Mouse (Mus musculus) neural tube, embryonic 14.5 days (tissue): ENCODE measurements around the gene Mdm4. TPM values are rescaled to one million over a fixed set of nuclear protein-coding genes. Genes with fewer than 3 reads are reported as not detected.

Source experiments
- ATAC-seq: fragments of 200-750 bp; cut with Nextera tagmentation; 2 replicates; pipeline ENCODE4 v1.8.0; 2017; ENCODE audit warnings: low read depth, mild to moderate bottlenecking, moderate TSS enrichment, moderate library complexity
- H3K27ac ChIP-seq: fragments of 300-500 bp; sonication (generic); 2 replicates; pipeline ENCODE4 v1.5.1; 2014; ENCODE audit warnings: low read depth, mild to moderate bottlenecking, control low read depth, low read length, moderate library complexity, mixed read lengths
- H3K27me3 ChIP-seq: fragments of 300-500 bp; sonication (generic); 2 replicates; pipeline ENCODE4 v1.6.1; 2014; ENCODE audit warnings: low read length; ENCODE audit not compliant: control insufficient read depth, insufficient read depth
- H3K36me3 ChIP-seq: fragments of 300-500 bp; sonication (generic); 2 replicates; pipeline ENCODE4 v1.6.1; 2014; ENCODE audit warnings: low read length, mixed read lengths; ENCODE audit not compliant: control insufficient read depth, insufficient read depth
- H3K4me1 ChIP-seq: fragments of 300-500 bp; sonication (generic); 2 replicates; pipeline ENCODE4 v1.6.1; 2014; ENCODE audit warnings: low read length; ENCODE audit not compliant: control insufficient read depth, insufficient read depth
- H3K4me2 ChIP-seq: fragments of 300-500 bp; sonication (generic); 2 replicates; pipeline ENCODE4 v1.6.1; 2014; ENCODE audit warnings: mild to moderate bottlenecking, low read depth, low read length, control low read depth
- H3K4me3 ChIP-seq: fragments of 300-500 bp; sonication (generic); 2 replicates; pipeline ENCODE4 v1.5.1; 2014; ENCODE audit warnings: low read depth, low read length, control low read depth, mixed read lengths
- H3K9ac ChIP-seq: fragments of 300-500 bp; sonication (generic); replicated peaks from 2 replicates; pipeline ENCODE4 v1.6.1; 2014; ENCODE audit warnings: low read depth, mild to moderate bottlenecking, control low read depth, low read length, mixed read lengths
- H3K9me3 ChIP-seq: fragments of 300-500 bp; sonication (generic); 2 replicates; pipeline ENCODE4 v1.6.1; 2016; ENCODE audit warnings: low read length; ENCODE audit not compliant: control insufficient read depth
- WGBS: fragments of 180-500 bp; shearing (Covaris S2); extraction: QIAGEN DNeasy Blood & Tissue Kit; methylation state at CpG from one replicate; pipeline ENCODE4 v1.1.7; 2014; 5-methylcytosine and 5-hydroxymethylcytosine counted together
- polyA plus RNA-seq: library from polyadenylated mRNA; unstranded; fragments of >200 nt; fragmentation: Nextera tagmentation; extraction: Ambion mirVana; gene quantifications from 2 replicates; pipeline ENCODE4 v1.2.1, GENCODE M21; 2014

Mdm4 gene
- polyA plus RNA-seq, 1 experiment from 2014 or later: 78.8 TPM

DNA sequence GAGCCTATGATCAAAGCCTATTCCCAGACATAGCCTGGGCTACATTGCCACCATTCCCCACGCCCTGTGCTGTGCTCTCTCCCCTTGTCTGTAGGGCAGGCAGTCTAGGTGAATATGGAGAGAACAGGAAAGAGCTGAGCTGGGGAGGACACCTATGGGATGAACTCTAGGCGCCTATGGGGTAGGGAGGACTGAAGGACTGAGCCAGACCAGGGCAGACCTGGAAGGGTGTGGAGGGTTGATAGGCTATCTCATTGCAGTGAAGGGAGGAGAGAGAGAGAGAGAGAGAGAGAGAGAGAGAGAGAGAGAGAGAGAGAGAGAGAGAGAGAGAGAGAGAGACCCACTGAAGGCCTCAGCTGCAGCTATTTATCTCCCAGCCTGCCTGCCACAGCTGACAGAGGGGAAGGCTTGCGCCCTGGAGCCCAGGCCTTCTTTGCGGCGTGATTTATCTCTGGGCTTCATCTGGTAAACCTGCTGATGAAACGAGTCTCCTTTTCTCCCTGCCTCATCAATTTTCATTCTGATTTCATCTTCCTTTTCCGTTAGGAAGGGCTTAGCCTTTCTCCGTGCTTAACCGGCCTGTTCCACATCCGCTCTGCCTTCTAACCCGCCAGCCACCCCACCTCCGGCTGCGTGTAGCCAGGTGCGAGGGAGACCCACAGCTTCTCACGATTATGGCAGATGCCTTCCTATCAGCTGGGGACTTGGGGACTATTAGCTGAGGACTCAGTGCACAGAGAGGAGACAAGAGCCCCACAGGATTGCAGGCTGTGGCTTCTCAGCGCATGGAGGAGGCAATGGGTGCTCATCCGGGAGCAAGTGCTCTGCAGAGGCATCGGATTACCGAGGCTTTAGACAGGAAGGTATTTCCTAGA lies 102.1 kb downstream of the Mdm4 start:
- Histone ChIP-seq H3K4me3 (no peak overlapping the region), H3K27ac (peak overlapping the region; percentile 77), H3K4me1 (peaks cover 7% of the 10 kb centered on the region; the same call in 1 of the 2 replicates), H3K27me3 (no peaks in the 10 kb centered on the region), H3K4me2 (0 out of 2 replicates have a peak overlapping the region, but pooled peaks have one; percentile 15), H3K9me3 (no peaks in the 10 kb centered on the region), H3K36me3 (no peaks in the 10 kb centered on the region), H3K9ac (0 out of 2 replicates have a peak overlapping the region, but pooled peaks have one; percentile 17)
- ATAC-seq: peak; percentile 59; the same call in 1 of the 2 replicates
- 25% methylated on average over 19 of the region's 19 CpGs for WGBS

DNA sequence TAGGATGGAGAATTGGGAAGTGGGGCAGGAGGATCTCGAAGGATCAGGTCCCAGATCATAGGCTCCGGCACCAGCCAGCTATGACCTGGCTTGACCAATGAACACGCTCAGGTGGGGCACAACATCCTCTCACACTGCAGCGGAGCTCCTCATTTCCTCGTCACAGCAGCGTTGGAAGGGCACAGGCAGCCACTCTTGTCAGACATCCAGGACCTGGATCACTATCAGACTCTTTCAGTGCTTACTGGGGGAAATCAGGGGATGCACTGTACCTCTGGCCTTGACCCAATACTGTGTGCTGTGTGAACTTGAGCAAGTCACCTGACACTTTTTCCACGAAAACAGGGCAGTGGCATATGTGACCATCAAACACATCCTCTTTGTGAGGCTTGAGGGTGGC lies 105.1 kb downstream of the Mdm4 start:
- no peaks in the 10 kb centered on the region for H3K9me3 ChIP-seq
- no peaks in the 10 kb centered on the region for H3K27me3 ChIP-seq
- H3K27ac ChIP-seq: no peak overlapping the region
- no peak overlapping the region for H3K4me2 ChIP-seq
- H3K36me3 ChIP-seq: no peaks in the 10 kb centered on the region
- H3K9ac ChIP-seq: no peak overlapping the region
- peaks cover 19% of the 10 kb centered on the region for H3K4me1 ChIP-seq
- WGBS: 87% methylated on average over 7 of the region's 7 CpGs
- no peak for ATAC-seq
- H3K4me3 ChIP-seq: no peak overlapping the region

DNA sequence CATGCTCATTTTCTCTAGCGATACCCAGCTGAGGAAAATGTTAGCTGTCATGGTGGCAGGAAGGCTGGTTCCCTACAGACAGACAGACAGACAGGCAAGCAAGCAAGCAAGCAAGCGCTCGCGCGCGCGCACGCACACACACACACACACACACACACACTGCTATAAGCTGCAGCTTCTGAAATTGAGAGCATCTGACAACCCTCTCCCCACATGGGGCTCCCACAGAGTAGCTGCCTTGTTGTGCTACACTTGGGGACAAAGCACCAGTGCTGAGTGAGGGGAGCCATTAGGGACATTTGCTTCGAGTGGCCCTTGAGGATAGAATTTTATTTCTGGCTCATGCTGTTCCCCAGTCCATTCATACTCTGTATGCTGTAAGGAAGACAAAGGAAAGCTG lies 108.1 kb downstream of the Mdm4 start:
- ATAC-seq: no peak
- Histone ChIP-seq H3K27me3 (no peaks in the 10 kb centered on the region), H3K9me3 (no peaks in the 10 kb centered on the region), H3K9ac (no peak overlapping the region), H3K4me2 (no peak overlapping the region), H3K27ac (no peak overlapping the region), H3K4me3 (no peak overlapping the region), H3K4me1 (peaks cover 30% of the 10 kb centered on the region), H3K36me3 (no peaks in the 10 kb centered on the region)
- 74% methylated on average over 9 of the region's 9 CpGs for WGBS

DNA sequence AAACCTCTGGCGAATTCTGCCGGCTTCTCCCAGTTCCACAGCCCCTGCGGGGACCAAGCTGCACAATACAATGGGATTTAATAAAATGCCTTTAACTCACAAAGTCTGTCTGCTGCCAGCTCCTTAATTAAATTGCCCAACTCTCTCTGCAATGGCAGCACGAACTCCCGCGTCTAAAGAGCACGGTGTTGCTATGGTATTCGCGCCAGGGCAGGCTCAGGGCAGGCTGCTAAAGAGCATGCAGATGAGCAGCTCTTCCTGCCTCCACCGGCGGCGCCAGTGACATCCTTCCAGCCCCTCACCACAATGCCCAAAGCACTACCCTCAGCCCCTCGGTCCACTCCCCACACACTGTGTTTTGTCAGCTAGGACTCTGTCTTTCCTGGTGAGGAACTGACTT lies 109.3 kb downstream of the Mdm4 start:
- WGBS: 3% methylated on average over 13 of the region's 13 CpGs
- peak; percentile 65 for ATAC-seq
- H3K36me3 ChIP-seq: no peaks in the 10 kb centered on the region
- H3K9ac ChIP-seq: peak overlapping the region; percentile 34
- H3K27me3 ChIP-seq: no peaks in the 10 kb centered on the region
- H3K4me2 ChIP-seq: peak overlapping the region; percentile 20; the same call in 1 of the 2 replicates
- H3K4me1 ChIP-seq: peaks cover 33% of the 10 kb centered on the region
- no peak overlapping the region for H3K4me3 ChIP-seq
- H3K27ac ChIP-seq: peak overlapping the region; percentile 70
- no peaks in the 10 kb centered on the region for H3K9me3 ChIP-seq

DNA sequence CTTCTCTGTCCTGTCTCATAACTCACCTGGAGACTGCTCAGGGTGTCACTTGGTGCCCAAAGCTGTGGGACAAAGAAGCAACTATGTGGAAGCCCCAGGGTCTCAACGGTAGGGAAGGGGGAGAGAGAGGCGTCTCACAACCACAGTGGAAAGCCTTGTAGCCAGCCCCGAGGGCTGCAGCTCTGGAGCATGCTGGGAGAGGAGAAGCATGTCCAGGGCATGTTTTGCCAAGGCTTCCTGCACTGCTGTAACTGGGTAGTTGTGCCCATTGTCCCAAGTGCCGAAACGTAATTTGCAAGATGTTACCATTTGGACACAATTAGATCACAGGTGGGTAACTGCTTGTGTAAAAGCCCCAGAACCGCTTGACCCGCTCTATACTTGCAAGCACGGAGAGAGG lies 111.1 kb downstream of the Mdm4 start:
- H3K36me3 ChIP-seq: no peaks in the 10 kb centered on the region
- WGBS: 75% methylated on average over 8 of the region's 8 CpGs
- no peak for ATAC-seq
- H3K4me1 ChIP-seq: peaks cover 38% of the 10 kb centered on the region
- no peaks in the 10 kb centered on the region for H3K9me3 ChIP-seq
- no peak overlapping the region for H3K27ac ChIP-seq
- H3K9ac ChIP-seq: no peak overlapping the region
- H3K4me3 ChIP-seq: no peak overlapping the region
- H3K27me3 ChIP-seq: no peaks in the 10 kb centered on the region
- no peak overlapping the region for H3K4me2 ChIP-seq

DNA sequence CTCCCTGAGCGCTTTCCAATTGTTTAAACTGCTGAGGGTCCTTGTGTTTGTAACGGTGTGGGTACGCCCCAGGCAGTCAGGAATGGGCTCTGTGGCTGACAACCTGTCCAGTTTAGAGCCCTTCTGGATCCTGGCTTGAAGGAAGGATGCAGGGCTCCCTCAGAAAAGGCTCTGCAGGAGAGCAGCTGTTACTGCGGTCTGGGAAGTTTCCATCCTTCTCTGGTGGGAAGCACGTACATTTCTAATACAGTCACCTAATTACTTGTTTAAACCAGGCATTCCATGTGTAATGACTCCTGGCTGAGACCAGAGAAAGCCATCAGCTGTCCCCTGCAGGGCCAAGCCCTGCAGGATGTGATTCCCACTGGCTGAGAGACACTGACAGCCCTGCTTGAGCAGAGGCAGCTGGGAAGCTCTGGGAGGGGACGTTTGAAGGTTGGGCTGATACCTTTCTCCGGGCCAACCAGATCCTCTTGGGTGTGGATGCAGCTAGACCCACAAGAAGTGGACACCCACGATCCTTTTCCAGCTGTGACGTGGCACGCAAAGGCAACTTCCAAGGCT lies 112.2 kb downstream of the Mdm4 start:
- no peaks in the 10 kb centered on the region for H3K9me3 ChIP-seq
- no peaks in the 10 kb centered on the region for H3K36me3 ChIP-seq
- ATAC-seq: no peak
- peaks cover 38% of the 10 kb centered on the region for H3K4me1 ChIP-seq
- H3K27me3 ChIP-seq: no peaks in the 10 kb centered on the region
- WGBS: 20% methylated on average over 10 of the region's 10 CpGs
- H3K4me3 ChIP-seq: no peak overlapping the region
- H3K4me2 ChIP-seq: no peak overlapping the region
- H3K9ac ChIP-seq: no peak overlapping the region; the same call in 1 of the 2 replicates
- peak overlapping the region; percentile 44 for H3K27ac ChIP-seq

DNA sequence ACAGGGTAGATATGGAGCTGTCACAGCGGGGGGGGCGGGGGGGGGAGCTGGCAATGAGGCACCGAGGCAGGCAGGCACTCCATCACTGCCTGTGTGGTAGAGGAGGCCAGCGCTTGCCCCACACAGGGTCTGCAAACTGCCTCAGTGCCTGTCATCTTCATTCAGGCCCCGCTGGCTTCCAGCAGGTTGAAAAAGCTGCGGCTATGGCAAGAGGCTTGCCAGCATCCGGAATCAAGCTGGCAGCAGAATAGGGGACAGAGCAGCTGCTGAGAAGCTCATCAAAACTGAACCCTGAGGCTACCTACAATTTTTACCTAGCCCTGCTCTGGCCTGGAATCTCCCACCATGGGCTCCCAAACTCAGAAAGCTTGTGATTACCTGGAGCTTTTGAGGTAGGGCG lies 112.8 kb downstream of the Mdm4 start:
- Histone ChIP-seq H3K27ac (peak overlapping the region; percentile 44; the same call in 1 of the 2 replicates), H3K4me2 (no peak overlapping the region), H3K9ac (no peak overlapping the region; the same call in 1 of the 2 replicates), H3K4me1 (peaks cover 38% of the 10 kb centered on the region), H3K27me3 (no peaks in the 10 kb centered on the region), H3K9me3 (no peaks in the 10 kb centered on the region), H3K4me3 (no peak overlapping the region), H3K36me3 (no peaks in the 10 kb centered on the region)
- peak; percentile 31; the same call in 1 of the 2 replicates for ATAC-seq
- 13% methylated on average over 8 of the region's 8 CpGs for WGBS

DNA sequence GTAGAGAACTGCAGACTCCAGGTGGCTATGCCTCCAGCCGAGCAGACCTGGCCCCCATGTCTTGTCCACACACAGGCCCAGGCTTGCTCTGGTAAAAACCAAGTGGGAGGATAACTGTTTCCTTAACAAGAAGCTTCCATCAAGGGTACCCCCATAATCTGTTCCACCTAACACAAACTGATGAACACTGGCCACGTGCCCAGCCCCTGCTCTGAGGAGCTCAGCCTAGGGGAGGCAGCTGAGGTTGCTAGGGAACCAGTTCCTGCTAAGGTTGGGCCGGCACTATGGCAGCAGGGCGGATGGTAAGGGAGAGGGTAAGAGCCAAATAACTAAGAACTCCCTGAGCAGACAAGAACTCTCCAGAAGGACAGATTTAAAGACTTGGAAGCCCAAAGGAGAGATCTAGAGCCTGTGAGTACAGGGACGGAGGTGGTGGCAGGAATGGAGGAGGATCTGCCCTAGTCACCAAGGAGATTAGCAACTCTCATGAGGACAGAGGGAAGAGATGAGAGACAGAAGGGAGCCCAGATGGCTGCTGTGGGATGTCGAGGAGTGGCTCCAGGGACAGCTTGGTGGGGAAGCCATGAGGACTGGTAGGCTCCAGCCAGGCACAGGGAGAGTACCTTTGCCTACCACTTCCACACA lies 114.4 kb downstream of the Mdm4 start:
- Histone ChIP-seq H3K4me1 (peaks cover 31% of the 10 kb centered on the region), H3K4me2 (no peak overlapping the region), H3K9me3 (no peaks in the 10 kb centered on the region), H3K27ac (no peak overlapping the region), H3K36me3 (no peaks in the 10 kb centered on the region), H3K4me3 (no peak overlapping the region), H3K27me3 (no peaks in the 10 kb centered on the region), H3K9ac (no peak overlapping the region)
- 0 out of 2 replicates have a peak, but pooled peaks have one; percentile 29 for ATAC-seq
- 43% methylated on average over 6 of the region's 6 CpGs for WGBS
